Mouse (Mus musculus) liver, embryonic 11.5 days (tissue): ENCODE results near the gene Ubtd2. TPM values are rescaled to one million over a fixed set of nuclear protein-coding genes. Genes with fewer than 3 reads are reported as not detected.
"Not testable (repeated sequence)": the region's sequence is repeated elsewhere in the genome, so short reads cannot be mapped to it uniquely, and the experiment has no call there.

Source experiments
- ATAC-seq: fragments of 200-750 bp; cut with Nextera tagmentation; replicated peaks from 2 replicates; pipeline ENCODE4 v1.8.0; 2017; ENCODE audit warnings: moderate number of reproducible peaks, mild to moderate bottlenecking, moderate TSS enrichment, moderate library complexity; ENCODE audit not compliant: low FRiP score
- DNase-seq: peaks from one replicate; pipeline ENCODE4 v3.0.0-alpha.2; 2017; ENCODE audit warnings: low spot score
- H3K27ac ChIP-seq: fragments of 300-500 bp; sonication (generic); 2 replicates; pipeline ENCODE4 v1.5.1; 2014; ENCODE audit warnings: mild to moderate bottlenecking, low read depth, low read length, control low read depth
- H3K27me3 ChIP-seq: fragments of 300-500 bp; sonication (generic); replicated peaks from 2 replicates; pipeline ENCODE4 v1.6.1; 2014; ENCODE audit warnings: low read length, mixed read lengths; ENCODE audit not compliant: control insufficient read depth, insufficient read depth
- H3K36me3 ChIP-seq: fragments of 300-500 bp; sonication (generic); 2 replicates; pipeline ENCODE4 v1.6.1; 2014; ENCODE audit warnings: mild to moderate bottlenecking, low read length, moderate library complexity, mixed read lengths; ENCODE audit not compliant: control insufficient read depth, insufficient read depth
- H3K4me1 ChIP-seq: fragments of 300-500 bp; sonication (generic); replicated peaks from 2 replicates; pipeline ENCODE4 v1.6.1; 2014; ENCODE audit warnings: low read length, mixed read lengths; ENCODE audit not compliant: control insufficient read depth, insufficient read depth
- H3K4me2 ChIP-seq: fragments of 300-500 bp; sonication (generic); 2 replicates; pipeline ENCODE4 v1.6.1; 2014; ENCODE audit warnings: mild to moderate bottlenecking, control low read depth, moderate library complexity
- H3K4me3 ChIP-seq: fragments of 300-500 bp; sonication (generic); 2 replicates; pipeline ENCODE4 v1.5.1; 2014; ENCODE audit warnings: low read depth, low read length, control low read depth
- H3K9ac ChIP-seq: fragments of 300-500 bp; sonication (generic); 2 replicates; pipeline ENCODE4 v1.6.1; 2014; ENCODE audit warnings: low read depth, low read length, control low read depth
- H3K9me3 ChIP-seq: fragments of 300-500 bp; sonication (generic); 2 replicates; pipeline ENCODE4 v1.6.1; 2016; ENCODE audit warnings: low read length, inconsistent platforms, mixed read lengths; ENCODE audit not compliant: control insufficient read depth
- WGBS: fragments of 180-500 bp; shearing (Covaris S2); extraction: QIAGEN DNeasy Blood & Tissue Kit; methylation state at CpG from one replicate; pipeline ENCODE4 v1.1.7; 2014; 5-methylcytosine and 5-hydroxymethylcytosine counted together
- polyA plus RNA-seq: library from polyadenylated mRNA; unstranded; fragments of >200 nt; fragmentation: Nextera tagmentation; extraction: Ambion mirVana; gene quantifications from 2 replicates; pipeline ENCODE4 v1.2.1, GENCODE M21; 2014

Gene Ubtd2
- polyA plus RNA-seq, 1 experiment from 2014 or later, result 23.2 TPM

GRCm38 (mm10) chr11:32498757-32499535, 43.8 kb downstream of the Ubtd2 start:
- H3K36me3 ChIP-seq, result no peaks in the 10 kb centered on the region; the same call in 1 of the 2 replicates
- 89% methylated on average over 7 of the region's 7 CpGs for WGBS
- no peak overlapping the region for H3K4me3 ChIP-seq
- no peaks in the 10 kb centered on the region for H3K27me3 ChIP-seq
- H3K4me2 ChIP-seq, result no peak overlapping the region
- DNase-seq, result no peak
- H3K4me1 ChIP-seq, result no peaks in the 10 kb centered on the region
- ATAC-seq, result no peak
- H3K9me3 ChIP-seq, result no peaks in the 10 kb centered on the region
- no peak overlapping the region for H3K9ac ChIP-seq
- H3K27ac ChIP-seq, result no peak overlapping the region

DNA sequence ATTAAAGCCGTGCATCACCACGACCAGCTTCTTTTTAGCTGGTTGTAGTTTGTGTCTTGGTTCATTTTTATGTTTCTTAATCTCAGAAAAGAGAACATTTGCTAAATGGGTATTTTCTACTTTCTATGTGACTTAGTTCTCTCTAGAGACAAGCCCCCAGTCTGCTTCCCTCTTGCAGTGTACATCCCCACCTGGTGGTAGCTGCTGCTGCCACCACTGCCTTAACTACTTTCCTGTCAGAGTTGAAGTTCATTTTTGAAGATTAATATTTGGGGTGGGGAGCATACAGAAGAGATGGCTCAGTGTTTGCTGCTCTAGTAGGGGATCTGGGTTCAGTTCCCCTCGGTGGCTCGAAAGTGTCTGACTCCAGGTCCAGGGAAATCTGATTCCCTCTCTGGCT, 44.8 kb downstream of the Ubtd2 start:
- 91% methylated on average over 4 of the region's 4 CpGs for WGBS
- no peak for ATAC-seq
- H3K9ac ChIP-seq, result no peak overlapping the region
- DNase-seq, result no peak
- no peak overlapping the region for H3K4me3 ChIP-seq
- H3K27ac ChIP-seq, result no peak overlapping the region
- H3K9me3 ChIP-seq, result no peaks in the 10 kb centered on the region
- H3K27me3 ChIP-seq, result no peaks in the 10 kb centered on the region
- 0 out of 2 replicates have a peak, but pooled peaks cover under 1% of the 10 kb centered on the region for H3K4me1 ChIP-seq
- no peaks in the 10 kb centered on the region; the same call in 1 of the 2 replicates for H3K36me3 ChIP-seq
- no peak overlapping the region for H3K4me2 ChIP-seq

- no peak overlapping the region for H3K9ac ChIP-seq
- no peaks in the 10 kb centered on the region for H3K27me3 ChIP-seq
- H3K27ac ChIP-seq, result no peak overlapping the region
- no peak overlapping the region for H3K4me3 ChIP-seq
- no peaks in the 10 kb centered on the region; the same call in 1 of the 2 replicates for H3K36me3 ChIP-seq
- DNase-seq, result no peak
- ATAC-seq, result no peak
- no peak overlapping the region for H3K4me2 ChIP-seq
- 94% methylated on average over 2 of the region's 2 CpGs for WGBS
- no peaks in the 10 kb centered on the region for H3K9me3 ChIP-seq
- H3K4me1 ChIP-seq, result peaks cover 6% of the 10 kb centered on the region; the same call in 1 of the 2 replicates
Measured at GRCm38 (mm10) chr11:32503711-32504110, 48.5 kb downstream of the Ubtd2 start.

DNA sequence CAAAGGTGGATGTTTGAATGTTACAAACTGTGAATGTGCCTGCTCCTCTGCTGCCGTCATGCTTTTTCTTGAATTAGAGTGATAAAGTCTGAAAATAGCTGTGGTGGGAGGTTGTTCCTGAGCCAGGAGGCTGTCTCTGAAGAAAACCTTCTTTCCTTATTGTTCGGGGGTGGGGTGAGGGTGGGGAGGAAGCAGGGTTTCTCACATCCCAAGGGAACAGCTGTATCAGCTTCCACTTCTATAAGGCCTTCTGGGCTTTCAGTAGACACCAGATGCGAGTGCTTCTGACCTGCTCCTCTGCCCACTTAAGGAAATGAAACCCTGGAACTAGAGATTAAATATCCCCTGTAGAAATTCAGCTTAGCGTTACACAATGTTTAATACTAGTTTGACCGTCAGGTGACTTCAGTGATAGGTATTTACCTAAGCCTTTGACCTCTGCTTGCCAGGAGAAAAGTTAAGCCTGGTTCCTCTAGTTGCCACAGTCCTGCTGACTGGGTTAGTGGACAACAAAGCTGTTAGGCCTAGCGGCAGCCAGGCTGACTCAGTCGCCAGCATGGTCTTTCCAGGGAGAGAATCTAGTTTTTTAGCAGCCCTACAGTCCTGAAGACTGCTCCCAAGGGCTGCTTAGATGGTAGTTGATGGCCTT, 50.0 kb downstream of the Ubtd2 start:
- 74% methylated on average over 7 of the region's 7 CpGs for WGBS
- no peaks in the 10 kb centered on the region for H3K9me3 ChIP-seq
- H3K36me3 ChIP-seq, result no peaks in the 10 kb centered on the region
- H3K4me1 ChIP-seq, result peaks cover 6% of the 10 kb centered on the region; the same call in 1 of the 2 replicates
- H3K27me3 ChIP-seq, result no peaks in the 10 kb centered on the region
- no peak overlapping the region for H3K4me3 ChIP-seq
- no peak overlapping the region for H3K4me2 ChIP-seq
- H3K9ac ChIP-seq, result no peak overlapping the region
- DNase-seq (no peak), ATAC-seq (no peak)
- no peak overlapping the region for H3K27ac ChIP-seq

- H3K4me2 ChIP-seq, result no peak overlapping the region
- no peak overlapping the region for H3K4me3 ChIP-seq
- no peak overlapping the region for H3K27ac ChIP-seq
- 36% methylated on average over 1 of the region's 1 CpGs for WGBS
- ATAC-seq (no peak), DNase-seq (no peak)
- no peak overlapping the region for H3K9ac ChIP-seq
- no peaks in the 10 kb centered on the region for H3K27me3 ChIP-seq
- no peaks in the 10 kb centered on the region for H3K9me3 ChIP-seq
- H3K4me1 ChIP-seq, result no peaks in the 10 kb centered on the region
- H3K36me3 ChIP-seq, result no peaks in the 10 kb centered on the region
Measured at GRCm38 (mm10) chr11:32510930-32511329, 55.8 kb downstream of the Ubtd2 start.

DNA sequence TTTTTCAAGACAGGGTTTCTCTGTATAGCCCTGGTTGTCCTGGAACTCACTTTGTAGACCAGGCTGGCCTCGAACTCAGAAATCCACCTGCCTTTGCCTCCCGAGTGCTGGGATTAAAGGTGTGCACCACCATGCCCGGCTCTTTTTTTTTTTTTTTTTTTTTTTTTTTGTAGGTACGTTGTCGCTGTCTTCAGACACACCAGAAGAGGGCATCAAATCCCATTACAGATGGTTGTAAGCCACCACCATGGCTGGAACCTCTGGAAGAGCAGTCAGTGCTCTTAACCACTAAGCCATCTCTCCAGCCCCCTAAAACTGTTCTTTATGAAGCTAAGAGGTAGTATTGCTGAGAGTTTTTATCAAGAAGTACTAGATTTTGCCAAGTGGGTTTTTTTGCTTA, 59.7 kb downstream of the Ubtd2 start:
- not testable (repeated sequence) for DNase-seq, ATAC-seq
- 82% methylated on average over 4 of the region's 5 CpGs for WGBS

DNA sequence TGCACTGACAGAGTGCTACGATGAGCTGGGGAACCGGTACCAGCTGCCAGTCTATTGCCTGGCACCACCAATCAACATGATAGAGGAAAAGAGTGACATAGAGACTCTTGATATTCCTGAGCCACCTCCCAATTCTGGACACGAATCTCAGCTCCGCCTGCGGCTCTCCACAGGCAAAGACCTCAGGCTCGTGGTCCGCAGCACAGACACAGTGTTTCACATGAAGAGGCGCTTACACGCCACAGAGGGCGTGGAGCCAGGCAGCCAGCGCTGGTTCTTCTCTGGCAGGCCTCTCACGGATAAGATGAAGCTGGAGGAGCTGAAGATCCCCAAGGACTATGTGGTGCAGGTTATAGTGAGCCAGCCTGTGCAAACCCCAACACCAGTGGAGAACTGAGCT, 60.9 kb downstream of the Ubtd2 start:
- 89% methylated on average over 12 of the region's 12 CpGs for WGBS
- Histone ChIP-seq H3K27me3 (no peaks in the 10 kb centered on the region), H3K36me3 (0 out of 2 replicates have a peak, but pooled peaks cover 2% of the 10 kb centered on the region), H3K4me3 (no peak overlapping the region), H3K9ac (no peak overlapping the region), H3K4me2 (no peak overlapping the region), H3K4me1 (no peaks in the 10 kb centered on the region; the same call in 1 of the 2 replicates), H3K27ac (no peak overlapping the region), H3K9me3 (no peaks in the 10 kb centered on the region)
- ATAC-seq (no peak), DNase-seq (no peak)

More for the DNA sequence above, 59.7 kb downstream of the Ubtd2 start:
- H3K4me3 ChIP-seq, H3K27me3 ChIP-seq, H3K9me3 ChIP-seq, H3K4me1 ChIP-seq, H3K27ac ChIP-seq, H3K9ac ChIP-seq, H3K36me3 ChIP-seq, H3K4me2 ChIP-seq: not testable (repeated sequence)

DNA sequence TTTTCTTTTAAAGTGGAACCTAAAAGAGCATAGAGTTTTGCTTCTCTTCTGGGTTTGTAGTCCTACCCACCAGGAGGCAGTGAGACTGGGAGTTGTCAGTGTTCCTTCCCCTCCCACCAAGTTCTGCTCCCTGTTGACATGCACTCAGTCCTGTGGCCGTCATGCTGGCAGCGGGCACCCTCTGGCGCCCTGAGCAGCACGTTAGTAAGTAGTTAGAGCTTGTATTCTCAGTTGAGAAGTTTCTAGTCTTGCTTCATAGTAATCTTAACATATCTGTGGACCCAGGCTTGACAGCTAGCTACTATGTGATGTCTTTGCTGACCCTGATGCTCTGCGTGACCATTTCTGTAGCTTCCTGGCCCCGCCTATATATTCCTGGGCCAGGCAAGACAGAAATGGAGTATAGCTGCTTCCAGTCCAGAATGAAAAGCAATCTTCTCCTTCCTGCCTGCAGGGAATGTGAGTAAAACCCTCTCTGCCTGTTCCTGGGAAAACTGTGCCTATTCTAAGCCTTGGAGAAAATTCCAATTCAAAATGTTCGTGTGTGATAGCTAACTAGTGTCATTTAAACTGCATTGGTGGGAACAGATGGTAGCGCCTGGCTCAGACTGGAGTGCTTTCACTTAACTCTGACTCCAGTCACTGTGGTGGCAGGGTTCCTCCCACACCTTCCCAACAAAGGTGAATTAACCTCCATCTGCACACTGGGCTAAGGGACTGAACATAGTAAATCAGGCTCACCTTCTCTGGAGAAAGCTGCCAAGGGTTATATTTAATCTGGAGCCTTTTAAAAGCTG, 61.9 kb downstream of the Ubtd2 start:
- Histone ChIP-seq H3K9ac (no peak overlapping the region), H3K9me3 (no peaks in the 10 kb centered on the region), H3K4me2 (no peak overlapping the region), H3K4me1 (no peaks in the 10 kb centered on the region; the same call in 1 of the 2 replicates), H3K27me3 (no peaks in the 10 kb centered on the region), H3K27ac (no peak overlapping the region), H3K36me3 (0 out of 2 replicates have a peak, but pooled peaks cover 2% of the 10 kb centered on the region), H3K4me3 (no peak overlapping the region)
- no peak for DNase-seq
- no peak for ATAC-seq
- 90% methylated on average over 8 of the region's 8 CpGs for WGBS
